Mouse (Mus musculus) erythroblast, embryonic 14.5 days (primary cell): ENCODE data around the gene Nes.

ENCODE experiments used
- GATA1 ChIP-seq: IDR thresholded peaks from 2 replicates; pipeline ENCODE4 v1.6.1; 2012; ENCODE audit warnings: low read length, inconsistent platforms, mixed read lengths
- TAL1 ChIP-seq: IDR thresholded peaks from 3 replicates; pipeline ENCODE4 v1.6.1; 2012; ENCODE audit warnings: low read length, inconsistent platforms, mixed read lengths

- TF ChIP-seq TAL1 = no peak
- no peak for TF ChIP-seq GATA1
Measured at GRCm38 (mm10) chr3:87934501-87934900, 36.4 kb upstream of the Nes start.
